Mouse (Mus musculus) hematopoietic stem cell, adult 5-6 weeks (primary cell): ENCODE results near the gene Rdm1. TPM values are rescaled to one million over a fixed set of nuclear protein-coding genes. Genes with fewer than 3 reads are reported as not detected.

Source experiments
- ATAC-seq, 2 experiments: fragments of 125-278 bp in 1 of 2; replicated peaks in 1 of 2; 2 replicates each; pipeline ENCODE4 v1.8.0; 2016 to 2017; ENCODE audit warnings: inconsistent platforms in 2 of 2, mild to moderate bottlenecking in 2 of 2, moderate number of reproducible peaks in 2 of 2, low read depth in 1 of 2, moderate TSS enrichment in 1 of 2; ENCODE audit not compliant: low FRiP score in 2 of 2, poor library complexity in 2 of 2, severe bottlenecking in 2 of 2, insufficient read depth in 1 of 2, low TSS enrichment in 1 of 2
- total RNA-seq: library from RNA; stranded (forward); fragments of 172-1452, 232-1000 nt; gene quantifications from 2 replicates; pipeline ENCODE4 v1.2.3, GENCODE M21; 2017

Rdm1 gene
- total RNA-seq, 1 experiment from 2014 or later, result 10.3 TPM

DNA sequence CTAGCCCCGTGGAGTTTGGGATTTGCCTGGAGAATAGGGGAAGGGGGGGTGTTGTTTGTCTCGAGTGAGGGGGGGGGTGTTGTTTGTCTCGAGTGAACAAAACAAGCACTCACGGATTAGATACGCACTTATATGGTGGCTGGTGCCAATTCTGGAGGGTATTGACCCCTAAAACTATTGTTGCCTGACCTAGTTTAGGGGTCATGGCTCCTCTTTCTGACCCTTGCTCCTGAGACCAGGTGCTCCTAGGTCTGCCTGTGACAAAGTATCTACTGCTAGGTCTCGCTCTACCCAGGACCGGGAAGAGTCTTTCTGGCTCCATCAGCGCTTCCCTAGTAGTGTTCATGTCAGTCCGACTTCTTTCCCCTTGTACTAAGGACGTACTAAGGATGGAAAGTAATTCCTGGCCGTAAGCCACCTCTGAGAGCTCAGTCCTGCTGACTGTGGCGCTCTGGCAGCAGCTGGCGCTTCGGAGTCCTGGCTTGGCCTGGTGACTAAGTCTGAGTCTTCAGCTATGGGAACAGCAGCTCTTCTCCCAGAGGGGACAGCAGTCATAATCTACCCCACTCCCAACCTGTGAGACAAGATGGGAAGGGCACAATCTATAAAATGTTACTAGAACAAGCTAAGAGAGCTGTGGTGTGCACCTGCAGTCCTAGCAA is 41.0 kb downstream of the Rdm1 start:
- no peak for ATAC-seq

DNA sequence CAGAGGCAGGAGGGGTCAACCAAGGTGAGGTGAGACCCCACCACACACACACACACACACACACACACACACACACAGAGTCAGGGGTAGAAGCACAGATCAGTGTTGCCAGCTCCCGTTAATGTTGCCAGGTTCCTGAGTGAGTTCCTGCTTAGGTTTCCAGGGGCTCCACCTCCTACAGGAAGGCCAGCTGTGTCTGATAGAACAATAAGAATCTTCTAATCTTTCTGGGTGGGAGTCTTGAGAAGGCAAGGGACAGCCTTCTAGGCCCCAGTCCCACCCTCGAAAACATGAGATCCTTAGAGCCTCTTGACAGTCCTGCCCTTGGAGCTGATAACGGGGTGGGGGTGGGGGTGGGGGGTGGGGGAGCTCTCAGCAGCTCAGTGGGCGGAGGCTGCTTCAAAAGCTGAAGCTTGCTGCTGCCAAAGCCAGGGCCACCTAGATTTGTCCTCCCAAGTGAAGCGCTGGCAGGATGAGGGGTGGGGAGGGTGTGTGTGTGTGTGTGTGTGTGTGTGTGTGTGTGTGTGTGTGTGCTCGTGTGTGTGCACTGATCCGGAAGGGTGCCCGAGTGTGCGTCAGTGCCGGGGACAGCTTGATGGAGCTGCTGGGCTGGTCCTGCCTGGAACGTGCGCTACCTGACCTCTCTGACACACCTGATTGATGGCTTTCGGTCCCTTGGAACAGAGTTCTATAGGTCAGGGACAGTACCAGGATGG is 41.7 kb downstream of the Rdm1 start:
- no peak for ATAC-seq

DNA sequence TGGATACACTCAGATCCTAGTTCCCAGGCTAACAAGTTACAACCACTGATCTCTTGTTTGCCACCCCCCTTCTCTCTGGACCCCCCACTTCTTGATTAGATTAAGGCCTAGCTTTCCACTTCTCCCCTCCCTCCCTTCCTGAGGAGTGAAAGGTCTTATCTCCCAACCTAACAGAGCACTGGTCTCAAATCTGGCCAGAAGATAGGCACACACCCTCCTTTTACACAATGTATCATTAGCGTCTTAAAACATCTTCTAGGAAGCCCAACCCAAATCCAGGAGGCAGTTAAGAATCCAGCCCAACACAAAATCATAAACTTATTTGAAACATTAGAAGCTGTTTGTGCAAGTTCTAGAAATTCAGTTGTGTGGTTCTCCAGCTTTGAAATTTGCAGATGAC is 43.3 kb downstream of the Rdm1 start:
- ATAC-seq, result no peak

DNA sequence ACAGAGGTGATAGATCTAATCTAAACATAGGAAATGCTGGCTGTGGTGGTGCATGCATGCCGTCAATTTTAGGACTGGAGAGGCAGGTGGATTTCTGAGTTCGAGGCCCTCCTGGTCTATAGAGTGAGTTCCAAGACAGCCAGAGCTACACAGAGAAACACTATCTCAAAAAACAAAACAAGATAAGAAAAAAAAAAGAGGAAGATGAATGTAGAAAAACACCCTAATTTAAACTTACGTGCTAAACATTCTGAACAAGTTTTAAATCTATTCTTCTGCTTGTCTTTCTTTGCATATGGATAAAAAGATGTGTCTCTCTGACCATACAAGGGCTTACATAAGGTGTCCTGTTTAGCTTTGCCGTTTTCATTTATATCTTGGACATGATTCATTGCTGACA is 44.3 kb downstream of the Rdm1 start:
- no peak for ATAC-seq

DNA sequence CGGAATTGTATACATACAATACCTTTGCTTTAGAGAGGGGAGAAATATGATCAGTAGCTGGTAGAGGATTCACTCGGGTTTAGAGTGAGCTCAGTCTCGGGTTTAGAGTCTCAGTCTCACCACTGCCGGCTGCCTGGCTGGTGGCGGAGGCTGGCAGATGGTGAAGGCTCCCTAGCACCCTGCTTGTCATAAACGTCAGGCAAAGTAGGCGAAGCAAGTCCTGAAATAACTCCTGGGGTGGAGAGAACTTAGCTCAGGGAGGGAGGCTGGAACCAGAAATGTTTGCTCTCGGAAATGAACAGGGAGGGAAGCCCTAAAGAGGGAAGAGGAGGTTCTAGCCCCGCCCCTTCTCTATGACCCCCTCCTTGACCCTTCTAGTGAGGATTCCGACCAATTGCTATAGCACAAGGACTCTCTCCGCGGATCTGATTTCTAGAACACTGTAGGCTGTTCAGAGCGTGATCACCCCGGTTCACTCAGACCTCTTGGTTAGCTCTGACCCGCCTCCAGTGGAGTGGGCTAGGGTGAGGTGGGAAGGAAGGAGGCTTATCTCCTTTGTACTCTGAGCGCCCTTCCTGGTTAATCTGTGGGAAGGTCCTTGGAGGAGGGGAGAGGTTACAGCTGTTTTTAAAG is 46.1 kb downstream of the Rdm1 start:
- no peak for ATAC-seq

DNA sequence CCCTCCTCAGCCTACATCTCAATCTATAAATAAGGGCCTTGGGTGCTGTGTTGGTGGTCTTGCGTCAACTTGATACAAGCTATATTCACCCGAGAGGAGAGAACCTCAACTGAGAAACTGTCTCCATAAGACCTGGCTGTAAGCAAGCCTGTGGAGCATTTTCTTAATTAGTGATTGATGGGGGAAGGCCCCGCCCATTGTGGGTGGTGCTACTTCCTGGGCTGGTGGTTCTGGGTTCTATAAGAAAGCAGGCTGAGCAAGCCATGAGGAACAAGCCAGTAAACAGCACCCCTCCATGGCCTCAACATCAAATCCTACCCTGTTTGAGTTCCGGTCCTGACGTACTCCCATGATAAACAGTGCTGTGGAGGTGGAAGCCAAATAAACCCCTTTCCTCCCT is 47.1 kb downstream of the Rdm1 start:
- ATAC-seq, result no peak

DNA sequence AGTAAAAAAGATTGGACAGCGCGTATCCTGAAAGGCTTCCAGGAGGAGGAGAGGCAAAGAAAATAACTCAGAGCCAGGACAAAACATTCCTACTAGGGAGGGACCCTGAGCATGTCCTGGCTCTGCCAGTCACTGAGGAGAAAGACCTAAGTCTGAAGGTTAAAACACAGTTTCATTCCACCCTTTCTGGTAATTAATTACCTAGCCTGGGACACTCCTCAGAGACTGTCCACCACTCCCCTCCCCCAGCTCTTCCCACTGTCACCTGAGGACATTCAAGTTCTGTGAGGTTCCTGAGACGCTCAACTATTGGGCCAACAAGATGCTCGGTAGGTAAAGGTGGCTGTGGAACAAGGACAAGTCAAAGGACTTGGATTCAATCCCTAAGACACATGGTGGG is 48.4 kb downstream of the Rdm1 start:
- ATAC-seq, result no peak

DNA sequence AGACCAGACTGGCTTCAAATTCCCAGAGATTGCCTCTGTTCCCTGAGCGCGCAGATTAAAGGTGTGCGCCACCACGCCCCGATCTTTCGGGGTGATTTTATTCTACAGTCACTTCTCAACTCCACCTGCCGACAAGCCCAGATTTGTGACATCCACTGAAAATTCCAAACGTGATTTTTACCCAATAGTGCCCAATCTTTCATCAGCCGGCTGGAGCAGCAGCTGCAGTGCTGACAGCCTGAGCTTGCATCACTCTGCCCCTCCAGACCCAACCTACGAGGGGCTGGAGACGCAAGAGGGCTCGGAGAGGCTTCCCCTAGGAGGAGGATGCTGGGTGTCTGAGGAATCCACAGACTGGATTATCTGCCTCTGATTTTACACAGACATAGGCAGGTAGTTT is 50.7 kb downstream of the Rdm1 start:
- no peak for ATAC-seq

DNA sequence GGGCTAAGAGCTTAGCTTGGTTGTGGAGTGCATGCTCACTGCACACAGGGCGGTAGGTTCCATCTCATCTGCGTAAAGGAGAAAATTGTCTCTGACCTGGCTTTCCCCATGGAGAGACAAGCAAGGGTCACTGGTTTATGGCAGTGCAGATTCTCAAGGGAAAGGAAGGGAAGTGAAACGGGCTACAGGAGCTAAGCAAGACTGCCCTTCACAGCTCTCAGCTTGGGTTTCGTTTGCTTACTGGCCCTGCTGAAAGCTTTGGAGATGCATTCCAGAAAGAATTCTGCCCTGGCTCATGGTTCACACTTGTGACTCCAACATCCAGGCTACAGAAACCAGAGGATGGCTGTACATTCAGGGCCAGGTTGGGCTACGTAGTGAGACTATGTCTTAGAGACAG is 51.8 kb downstream of the Rdm1 start:
- ATAC-seq, result no peak

DNA sequence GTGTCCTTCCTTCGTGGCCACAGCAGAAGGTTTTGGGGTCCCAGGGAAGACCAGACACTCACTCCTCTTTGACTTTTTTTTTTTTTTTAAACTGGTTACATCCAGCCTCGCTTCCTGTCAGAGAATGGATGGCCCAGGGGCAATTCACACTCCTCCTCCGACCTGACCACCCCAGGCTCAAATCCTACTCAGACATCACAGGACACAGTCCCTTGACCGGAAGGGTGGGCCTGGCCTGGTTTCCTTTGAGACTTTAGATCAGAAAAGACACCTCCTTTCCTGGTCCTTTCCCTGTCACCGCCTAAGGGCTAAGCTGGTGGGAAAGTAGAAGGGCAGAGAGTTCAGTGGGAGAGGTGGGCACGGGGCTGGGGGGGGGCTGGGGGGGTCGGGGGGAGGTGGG is 52.9 kb downstream of the Rdm1 start:
- no peak for ATAC-seq

DNA sequence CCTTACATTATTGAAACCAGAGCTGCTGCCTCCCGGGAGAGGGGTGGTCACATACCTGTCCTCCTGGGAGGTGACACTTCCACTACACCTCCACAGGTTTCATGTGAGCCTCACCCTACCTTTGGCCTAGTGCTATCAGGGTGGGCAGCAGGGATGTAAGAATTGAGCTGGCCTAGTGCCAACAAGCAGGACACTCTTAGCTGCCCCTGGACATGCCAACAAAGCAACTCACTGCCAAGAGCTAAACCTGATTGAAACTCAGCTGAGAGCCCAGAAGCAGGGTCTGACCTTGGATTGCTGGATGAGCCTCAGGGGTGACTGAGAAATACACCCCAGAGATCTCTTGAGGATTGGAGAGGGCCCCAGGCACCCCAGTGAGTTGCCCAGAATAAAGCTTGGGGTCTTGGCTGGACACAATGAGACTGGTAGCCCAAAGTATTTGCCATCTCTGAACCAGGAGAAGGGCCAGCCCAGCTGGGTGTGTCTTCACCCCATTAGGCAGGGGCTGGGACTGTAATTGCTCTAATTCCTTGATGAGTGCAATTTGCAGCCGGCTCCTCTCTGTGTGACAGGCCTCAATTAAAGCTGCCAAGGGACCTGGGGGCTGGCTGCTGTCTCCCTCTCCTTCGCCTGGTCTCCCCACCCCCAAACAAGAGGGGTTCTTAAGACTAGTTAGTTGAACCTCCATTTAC is 53.8 kb downstream of the Rdm1 start:
- no peak for ATAC-seq

DNA sequence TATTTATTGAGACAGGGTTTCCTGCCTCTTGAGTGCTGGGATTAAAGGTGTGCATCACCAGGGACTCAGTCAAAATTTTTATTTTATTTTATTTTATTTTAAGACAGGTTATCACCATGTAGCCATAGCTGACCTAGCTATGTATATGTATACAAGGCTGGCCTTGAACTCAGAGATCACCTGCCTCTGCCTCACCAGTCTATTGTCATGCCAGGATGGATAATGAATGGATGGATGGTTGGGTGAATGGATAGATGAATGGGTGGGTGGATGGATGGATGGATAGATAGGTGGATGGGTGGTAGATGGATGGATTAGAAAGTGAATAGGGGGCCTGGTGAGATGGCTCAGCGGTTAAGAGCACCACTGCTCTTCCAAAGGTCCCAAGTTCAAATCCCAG is 55.0 kb downstream of the Rdm1 start:
- no peak for ATAC-seq

DNA sequence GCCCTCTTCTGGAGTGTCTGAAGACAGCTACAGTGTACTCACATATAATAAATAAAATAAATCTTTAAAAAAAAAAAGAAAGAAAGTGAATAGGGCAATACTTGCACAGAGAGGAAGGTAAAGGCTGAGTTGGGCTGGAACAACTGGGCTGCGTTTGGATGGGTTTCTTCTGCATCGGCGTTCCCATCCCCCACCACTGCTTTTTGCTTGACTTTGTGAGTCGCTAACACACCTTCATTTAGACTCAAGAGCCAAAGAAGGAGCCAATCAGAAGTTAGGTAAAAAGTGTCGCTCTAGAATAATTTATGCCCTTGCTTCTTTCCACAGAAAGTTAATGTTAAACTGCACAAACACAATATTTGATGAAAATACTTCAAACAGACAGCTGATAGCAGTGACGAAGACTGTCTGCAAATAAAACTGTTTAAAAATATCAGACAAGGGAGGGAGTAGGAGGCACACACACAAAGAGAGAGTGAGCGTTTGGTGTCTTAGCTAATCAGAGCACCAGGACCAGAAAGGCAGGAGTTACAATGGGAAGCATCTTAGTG is 55.5 kb downstream of the Rdm1 start:
- ATAC-seq, result no peak

Other genes starting within 250 kb of the Rdm1 start
- gene Aarsd1, start 209.6 kb upstream of the Rdm1 start, total RNA-seq, result 46.5 and 52.0 TPM in 2 replicates
- gene Gm27029, start 202.4 kb upstream of the Rdm1 start, total RNA-seq, result 1.6 TPM in 1 of 2 replicates, not detected in the other
- gene Rundc1, start 202.1 kb upstream of the Rdm1 start, total RNA-seq, result 4.8 and 7.0 TPM in 2 replicates
- gene Ptges3l, start 201.9 kb upstream of the Rdm1 start, total RNA-seq, result 1.0 TPM in 1 of 2 replicates, not detected in the other
- gene Rpl27, start 184.9 kb upstream of the Rdm1 start, total RNA-seq, result 2,436 and 4,983 TPM in 2 replicates
- gene Ifi35, start 178.8 kb upstream of the Rdm1 start, total RNA-seq, result 34.3 and 37.2 TPM in 2 replicates
- 5.3 and 5.8 TPM in 2 replicates for gene Rnd2, start 162.2 kb upstream of the Rdm1 start, total RNA-seq
- 22.9 and 29.3 TPM in 2 replicates for gene Vat1, start 161.0 kb upstream of the Rdm1 start, total RNA-seq
- gene Brca1, start 75.2 kb upstream of the Rdm1 start, total RNA-seq, result 38.6 and 42.1 TPM in 2 replicates
- 85.9 and 90.5 TPM in 2 replicates for gene Nbr1, start 75.0 kb upstream of the Rdm1 start, total RNA-seq
- gene Tmem106a, start 45.0 kb upstream of the Rdm1 start, total RNA-seq, result 2.6 and 3.9 TPM in 2 replicates
- not detected in 2 replicates for gene Gm11634, start 27.9 kb upstream of the Rdm1 start, total RNA-seq
- gene Arl4d, start 38.3 kb downstream of the Rdm1 start, total RNA-seq, result 0.88 and 2.5 TPM in 2 replicates
- gene Dhx8, start 105.7 kb downstream of the Rdm1 start, total RNA-seq, result 33.5 and 52.1 TPM in 2 replicates
- gene Etv4, start 158.2 kb downstream of the Rdm1 start, total RNA-seq, result not detected in 2 replicates